In genomic region chr6:87722631-87723030, GRCm38 (mm10) we compare ENCODE assay signal across 9 mouse cellular contexts. TPM values are rescaled to one million over a fixed set of nuclear protein-coding genes. Genes with fewer than 3 reads are reported as not detected.
DNase-seq lines count a peak whose midpoint lies in the region; ATAC-seq and TF ChIP-seq lines count a peak whose summit lies in the region.
"Had no signal": no experiment of that assay in that cellular context is flagged by ENCODE, and none has a peak within 500 bp of the region (broad histone marks: within the 10 kb centered on the region; RNA-seq: fewer than 3 reads in every experiment).

No protein-coding gene starts in this region.

- no peak for TF ChIP-seq POLR2A in MEL (IDR thresholded peaks at IDR 0.05; ENCODE audit: control insufficient read depth in 1 of 2, insufficient read depth in 1 of 2, low read depth in 1 of 2, low read length in 2 of 2, poor library complexity in 1 of 2)

- 9% methylated on average over 13 of the region's 13 CpGs for WGBS in intestine, embryonic 15.5 days
- 8% methylated on average over 13 of the region's 13 CpGs for WGBS in lung, postnatal 0 days

- H3K27me3 ChIP-seq in MEL (ENCODE audit: control insufficient read depth in 1 of 2, insufficient read depth in 2 of 2, low read length in 2 of 2) = no peaks in the 10 kb centered on the region
- no peaks in the 10 kb centered on the region for H3K27me3 ChIP-seq in intestine, embryonic 15.5 days (replicated peaks)
- H3K27me3 ChIP-seq in lung, postnatal 0 days (replicated peaks; ENCODE audit: insufficient read depth, low read length) = no peaks in the 10 kb centered on the region

- H3K36me3 ChIP-seq in MEL (ENCODE audit: control insufficient read depth in 1 of 2, insufficient read depth in 2 of 2, low read length in 2 of 2) = peaks cover 0 to 11% of the 10 kb centered on the region in 2 experiments; a peak in 2 of 4 replicates
- no peaks in the 10 kb centered on the region for H3K36me3 ChIP-seq in intestine, embryonic 15.5 days
- no peaks in the 10 kb centered on the region for H3K36me3 ChIP-seq in lung, postnatal 0 days (ENCODE audit: insufficient read depth, low read length)
- H3K36me3 ChIP-seq: liver, embryonic 15.5 days had no signal

- no peak for TF ChIP-seq RAD21 in MEL (IDR thresholded peaks at IDR 0.05; ENCODE audit: low read depth, low read length)

- H3K9me3 ChIP-seq in MEL (replicated peaks; ENCODE audit: insufficient read depth, low read length) = no peaks in the 10 kb centered on the region
- H3K9me3 ChIP-seq in intestine, embryonic 15.5 days = no peaks in the 10 kb centered on the region
- H3K9me3 ChIP-seq in lung, postnatal 0 days (ENCODE audit: low read length) = no peaks in the 10 kb centered on the region
- H3K9me3 ChIP-seq: liver, embryonic 15.5 days had no signal

- no peak overlapping the region for H3K4me3 ChIP-seq in MEL (ENCODE audit: control insufficient read depth in 1 of 2, insufficient read depth in 1 of 2, low read depth in 2 of 2, low read length in 2 of 2)
- no peak overlapping the region for H3K4me3 ChIP-seq in intestine, embryonic 15.5 days (replicated peaks)
- H3K4me3 ChIP-seq in lung, postnatal 0 days (ENCODE audit: low read depth, low read length) = no peak overlapping the region
- H3K4me3 ChIP-seq: liver, embryonic 15.5 days had no signal

- H3K27ac ChIP-seq in MEL (ENCODE audit: control insufficient read depth, low read depth, low read length) = no peak overlapping the region
- H3K27ac ChIP-seq in intestine, embryonic 15.5 days = no peak overlapping the region
- H3K27ac ChIP-seq in lung, postnatal 0 days (ENCODE audit: low read length) = no peak overlapping the region
- H3K27ac ChIP-seq: liver, embryonic 15.5 days had no signal

- peak; percentile 71 for ATAC-seq in CD4-positive, CD25-positive, alpha-beta regulatory T cell, adult 4 months
- peak; percentile 61; the same call in 1 of the 2 replicates for ATAC-seq in intestine, embryonic 15.5 days
- peak; percentile 65 for ATAC-seq in lung, postnatal 0 days
- ATAC-seq in monocyte, adult 5-6 weeks (replicated peaks; ENCODE audit: insufficient number of reproducible peaks, low FRiP score, low TSS enrichment, poor library complexity, severe bottlenecking) = no peak

- H3K9ac ChIP-seq in MEL (ENCODE audit: control insufficient read depth, low read depth, low read length, poor library complexity, severe bottlenecking) = no peak overlapping the region
- no peak overlapping the region for H3K9ac ChIP-seq in intestine, embryonic 15.5 days
- no peak overlapping the region for H3K9ac ChIP-seq in lung, postnatal 0 days (replicated peaks; ENCODE audit: low read depth)
- H3K9ac ChIP-seq: liver, embryonic 15.5 days had no signal

- peak; percentile 63 for DNase-seq in MEL (ENCODE audit: low read depth, low spot score)
- DNase-seq in forelimb bud, embryonic 11.5 days (ENCODE audit: low read depth, low spot score) = peak; percentile 45
- peak; percentile 51 for DNase-seq in lung, postnatal 0 days (ENCODE audit: low spot score)
- DNase-seq in right cerebral cortex, postnatal 10 days (ENCODE audit: low spot score in 2 of 2) = peak; percentile 83 to 86
- no peak for DNase-seq in cerebellum, postnatal 36 days

- H3K79me2 ChIP-seq in MEL (ENCODE audit: control insufficient read depth, insufficient read depth, low read length, poor library complexity) = no peaks in the 10 kb centered on the region

- peaks cover 3 to 13% of the 10 kb centered on the region in 2 experiments; a peak in 3 of 4 replicates for H3K4me1 ChIP-seq in MEL (ENCODE audit: control insufficient read depth in 1 of 2, insufficient read depth in 2 of 2, low read length in 2 of 2)
- H3K4me1 ChIP-seq in intestine, embryonic 15.5 days (replicated peaks) = no peaks in the 10 kb centered on the region
- no peaks in the 10 kb centered on the region for H3K4me1 ChIP-seq in lung, postnatal 0 days (ENCODE audit: insufficient read depth, low read depth, low read length)

- TF ChIP-seq CTCF in MEL (IDR thresholded peaks at IDR 0.05 in 2 of 3, conservative IDR thresholded peaks at IDR 0.05 in 1 of 3; ENCODE audit: control insufficient read depth in 1 of 3, insufficient read depth in 1 of 3, low read depth in 2 of 3, low read length in 3 of 3, poor library complexity in 1 of 3, severe bottlenecking in 1 of 3) = no peak
- no peak for TF ChIP-seq CTCF in lung, postnatal 0 days (IDR thresholded peaks at IDR 0.05)

- TF ChIP-seq EP300 in MEL (IDR thresholded peaks at IDR 0.05; ENCODE audit: low read depth in 1 of 2, low read length in 2 of 2) = no peak
- TF ChIP-seq EP300 in lung, postnatal 0 days (IDR thresholded peaks at IDR 0.05) = no peak

- no peak overlapping the region for H3K4me2 ChIP-seq in intestine, embryonic 15.5 days (replicated peaks)
- no peak overlapping the region for H3K4me2 ChIP-seq in lung, postnatal 0 days (replicated peaks; ENCODE audit: low read depth, low read length)
- H3K4me2 ChIP-seq: liver, embryonic 15.5 days had no signal

TF ChIP-seq in MEL, 35 proteins besides CTCF, POLR2A, EP300 and RAD21:
- peak; percentile 50; the same call in 1 of the 2 replicates for TF ChIP-seq NRF1 (IDR thresholded peaks at IDR 0.05; ENCODE audit: insufficient read depth, low read depth, low read length, poor library complexity, severe bottlenecking)
- no peak for TF ChIP-seq USF2 (IDR thresholded peaks at IDR 0.05; ENCODE audit: borderline replicate concordance in 1 of 2, insufficient read depth in 1 of 2, low read depth in 1 of 2, low read length in 2 of 2)
- no peak for TF ChIP-seq MAFK (IDR thresholded peaks at IDR 0.05; ENCODE audit: borderline replicate concordance, low read depth, low read length)
TF ChIP-seq in MEL: peak in this region for 1.

RNA-seq across cellular contexts. Expression of gene Efcc1, which starts 8.0 kb away (rescaled TPM):
- under 1 TPM in 1 of 2 experiments, not detected in 1; 0.58 TPM for polyA plus RNA-seq in CD4-positive, CD25-positive, alpha-beta regulatory T cell, adult 4 months (2017; shearing (Covaris generic))
- total RNA-seq in MEL (2012; rRNA removed) = 0.27 TPM in 1 of 2 replicates, not detected in the other
- 1 to 10 TPM in 1 of 2 experiments, not detected in 1; 1.2 TPM for polyA plus RNA-seq in MEL (2012; ENCODE audit: insufficient read depth in 1 of 2, insufficient read length in 2 of 2, low read depth in 1 of 2, low replicate concordance in 2 of 2, missing spikeins in 1 of 2)
- 0.90 and 1.0 TPM in 2 replicates for polyA plus RNA-seq in intestine, embryonic 15.5 days (2015; fragmentation: Nextera tagmentation; extraction: Ambion mirVana)
- 4.0 and 5.9 TPM in 2 replicates for polyA plus RNA-seq in lung, postnatal 0 days (2015; fragmentation: Nextera tagmentation; extraction: Ambion mirVana)
- not detected in 3 replicates for total RNA-seq in monocyte, adult 5-6 weeks (2017)

RNA-seq across cellular contexts. Expression of gene Aplf, which starts 50.6 kb away (rescaled TPM):
- 1 to 10 TPM; 2.9 to 5.6 TPM for polyA plus RNA-seq in CD4-positive, CD25-positive, alpha-beta regulatory T cell, adult 4 months (2017; shearing (Covaris generic))
- total RNA-seq in MEL (2012; rRNA removed) = 12.6 and 14.5 TPM in 2 replicates
- polyA plus RNA-seq in MEL (2012; ENCODE audit: insufficient read depth in 1 of 2, insufficient read length in 2 of 2, low read depth in 1 of 2, low replicate concordance in 2 of 2, missing spikeins in 1 of 2) = 10 to 100 TPM in 1 of 2 experiments, not detected in 1; 20.3 TPM
- 13.3 and 15.1 TPM in 2 replicates for polyA plus RNA-seq in intestine, embryonic 15.5 days (2015; fragmentation: Nextera tagmentation; extraction: Ambion mirVana)
- 8.7 and 10.0 TPM in 2 replicates for polyA plus RNA-seq in lung, postnatal 0 days (2015; fragmentation: Nextera tagmentation; extraction: Ambion mirVana)
- 5.2 to 12.7 TPM (median 8.7 TPM) in 3 replicates for total RNA-seq in monocyte, adult 5-6 weeks (2017)

RNA-seq across cellular contexts. Expression of gene Gp9, which starts 55.2 kb away (rescaled TPM):
- polyA plus RNA-seq in CD4-positive, CD25-positive, alpha-beta regulatory T cell, adult 4 months (2017; shearing (Covaris generic)) = not detected
- 2.4 and 3.9 TPM in 2 replicates for total RNA-seq in MEL (2012; rRNA removed)
- 10 to 100 TPM in 1 of 2 experiments, not detected in 1; 11.1 TPM for polyA plus RNA-seq in MEL (2012; ENCODE audit: insufficient read depth in 1 of 2, insufficient read length in 2 of 2, low read depth in 1 of 2, low replicate concordance in 2 of 2, missing spikeins in 1 of 2)
- 1.4 and 2.2 TPM in 2 replicates for polyA plus RNA-seq in intestine, embryonic 15.5 days (2015; fragmentation: Nextera tagmentation; extraction: Ambion mirVana)
- polyA plus RNA-seq in lung, postnatal 0 days (2015; fragmentation: Nextera tagmentation; extraction: Ambion mirVana) = 8.3 and 9.1 TPM in 2 replicates
- 1.9 to 42.8 TPM (median 3.1 TPM) in 3 replicates for total RNA-seq in monocyte, adult 5-6 weeks (2017)

Comparison
In these comparisons a context has a peak if more than half of its experiments do, and no peak if none do; other contexts are left out.
1. DNase-seq: peak in MEL (single experiment), forelimb bud, embryonic 11.5 days (single experiment), lung, postnatal 0 days (single experiment) and right cerebral cortex, postnatal 10 days (2 of 2); none in cerebellum, postnatal 36 days (0 of 2).